Mouse (Mus musculus) bone marrow macrophage, adult 2 months (primary cell): ENCODE measurements around the gene Erp27.

Source experiments
- CTCF ChIP-seq: IDR thresholded peaks from 2 replicates; pipeline ENCODE4 v1.5.1; 2012; ENCODE audit warnings: low read depth, mild to moderate bottlenecking, low read length, moderate library complexity
- POLR2A ChIP-seq: IDR thresholded peaks from 2 replicates; pipeline ENCODE4 v1.6.1; 2012; ENCODE audit warnings: mild to moderate bottlenecking, low read depth, low read length, borderline replicate concordance

DNA sequence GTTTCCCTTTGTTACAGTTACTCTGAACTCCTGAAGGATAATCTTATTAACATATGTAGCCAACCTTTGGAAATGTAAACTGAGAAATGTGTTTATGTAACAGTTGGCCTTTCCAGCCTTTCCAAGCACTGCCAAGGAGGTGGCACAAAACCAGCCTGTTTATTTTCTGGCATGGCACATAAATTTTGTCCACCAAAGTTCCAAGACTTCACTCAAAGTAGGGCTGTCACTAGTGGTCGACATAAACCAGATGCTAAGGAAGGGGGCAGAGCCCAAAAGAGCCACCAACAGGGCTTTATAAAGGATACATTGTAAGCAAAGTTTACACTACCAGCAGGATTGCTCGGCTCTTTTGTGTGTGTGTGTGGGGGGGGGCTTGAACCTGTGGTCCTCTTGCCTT lies 4.1 kb downstream of the Erp27 start:
- TF ChIP-seq CTCF: no peak
- no peak for TF ChIP-seq POLR2A
